Mouse (Mus musculus): ENCODE results near the gene Retn.
A peak's percentile ranks its signal among the peaks of the same experiment; 100 is the strongest.

The Retn gene

GRCm38 (mm10) chr8:3660889-3661288 is 5.3 kb downstream of the Retn start:
- peak; percentile 81 for DNase-seq (ENCODE audit: low read depth)

- peak; percentile 88 for DNase-seq (ENCODE audit: low read depth)
Measured at GRCm38 (mm10) chr8:3664405-3664804, 8.8 kb downstream of the Retn start.

- no peak for DNase-seq (ENCODE audit: low read depth)
Measured at GRCm38 (mm10) chr8:3665507-3665906, 9.9 kb downstream of the Retn start, which contains the start of gene Mcemp1. Gene Mcemp1, plus strand, starts transcription at chr8:3665754.

- peak; percentile 91 for DNase-seq (ENCODE audit: low read depth)
Measured at GRCm38 (mm10) chr8:3670388-3670787, 14.8 kb downstream of the Retn start.

- DNase-seq (ENCODE audit: low read depth), result peak; percentile 83
Measured at GRCm38 (mm10) chr8:3671980-3672491, 16.5 kb downstream of the Retn start, which contains the start of gene Fcor. Gene Fcor, minus strand, starts transcription at chr8:3672362.

GRCm38 (mm10) chr8:3674671-3675070 is 19.1 kb downstream of the Retn start:
- DNase-seq (ENCODE audit: low read depth), result no peak

- peak; percentile 94 for DNase-seq (ENCODE audit: low read depth)
Measured at GRCm38 (mm10) chr8:3676131-3676992, 20.8 kb downstream of the Retn start, which contains the start of gene Trappc5. Gene Trappc5, plus strand, starts transcription at chr8:3676299.

GRCm38 (mm10) chr8:3676993-3677579 is 21.5 kb downstream of the Retn start:
- peak; percentile 56 for DNase-seq (ENCODE audit: low read depth)

- no peak for DNase-seq (ENCODE audit: low read depth)
Measured at GRCm38 (mm10) chr8:3678831-3679230, 23.3 kb downstream of the Retn start.

- no peak for DNase-seq (ENCODE audit: low read depth)
Measured at GRCm38 (mm10) chr8:3679236-3679635, 23.7 kb downstream of the Retn start.

GRCm38 (mm10) chr8:3679656-3680055 is 24.1 kb downstream of the Retn start:
- DNase-seq (ENCODE audit: low read depth), result no peak

GRCm38 (mm10) chr8:3682435-3682834 is 26.9 kb downstream of the Retn start:
- DNase-seq (ENCODE audit: low read depth), result no peak

GRCm38 (mm10) chr8:3683408-3684176 is 28.0 kb downstream of the Retn start:
- DNase-seq (ENCODE audit: low read depth), result peak; percentile 56

- no peak for DNase-seq (ENCODE audit: low read depth)
Measured at GRCm38 (mm10) chr8:3684530-3684929, 29.0 kb downstream of the Retn start.

- DNase-seq (ENCODE audit: low read depth), result no peak
Measured at GRCm38 (mm10) chr8:3685422-3685821, 29.9 kb downstream of the Retn start.

- peak; percentile 42 for DNase-seq (ENCODE audit: low read depth)
Measured at GRCm38 (mm10) chr8:3687537-3687936, 32.0 kb downstream of the Retn start.

- DNase-seq (ENCODE audit: low read depth), result no peak
Measured at GRCm38 (mm10) chr8:3690774-3691173, 35.2 kb downstream of the Retn start.

GRCm38 (mm10) chr8:3694121-3694520 is 38.6 kb downstream of the Retn start, which contains the start of gene Fcer2a:
Gene Fcer2a, minus strand, starts transcription at chr8:3694175.
- no peak for DNase-seq (ENCODE audit: low read depth)

GRCm38 (mm10) chr8:3701491-3701890 is 45.9 kb downstream of the Retn start:
- peak; percentile 32 for DNase-seq (ENCODE audit: low read depth)

GRCm38 (mm10) chr8:3705711-3706110 is 50.1 kb downstream of the Retn start:
- peak; percentile 63 for DNase-seq (ENCODE audit: low read depth)

- DNase-seq (ENCODE audit: low read depth), result no peak
Measured at GRCm38 (mm10) chr8:3707611-3708010, 52.0 kb downstream of the Retn start.

All from 416B (cell line).